Comparison of ENCODE assay signal across 11 mouse cellular contexts in the genomic region with DNA sequence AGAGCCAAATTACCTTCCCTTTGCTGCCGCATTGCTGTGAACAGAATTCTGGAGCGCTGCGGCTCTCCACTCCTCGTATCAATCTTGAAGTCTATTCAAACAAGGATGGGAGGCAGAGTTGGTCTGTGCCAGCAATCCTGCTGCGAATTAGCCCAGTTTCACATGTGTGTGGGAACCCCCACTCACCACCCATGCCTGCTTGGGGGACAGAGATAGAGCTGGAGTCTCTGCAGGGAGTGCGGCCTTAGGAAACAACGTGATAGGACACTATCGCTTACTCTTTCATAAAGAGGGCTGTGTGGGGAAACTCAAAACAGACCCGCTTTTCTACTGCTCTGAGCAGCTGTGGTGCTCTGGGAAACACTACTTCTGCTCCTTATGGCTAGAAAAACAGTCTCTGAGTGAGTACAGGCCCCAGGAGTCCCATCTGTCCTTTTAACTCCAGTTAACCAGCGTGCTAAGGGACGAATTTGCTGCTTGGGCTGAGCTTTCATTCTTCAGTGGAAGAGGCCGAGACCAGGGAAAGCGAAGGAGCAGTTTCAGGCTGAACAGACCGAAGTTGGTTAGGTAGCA.
A peak's percentile ranks its signal among the peaks of the same experiment; 100 is the strongest.
DNase-seq lines count a peak whose midpoint lies in the region; ATAC-seq lines count a peak whose summit lies in the region.
"Had no signal": no experiment of that assay in that cellular context is flagged by ENCODE, and none has a peak within 500 bp of the region (broad histone marks: within the 10 kb centered on the region; RNA-seq: fewer than 3 reads in every experiment).

No protein-coding gene starts in this region.

- DNase-seq in heart, postnatal 36 days, result no peak
- peak; percentile 14 for DNase-seq in Muller cell, postnatal 12 days (ENCODE audit: inconsistent ontology term)
- DNase-seq in cerebellum, adult 9-10 months, result peak; percentile 51
- no peak for DNase-seq in kidney, adult 11 months
- no peak for DNase-seq in midbrain, embryonic 10.5 days (ENCODE audit: low spot score)
- DNase-seq: liver had no signal

- 0 out of 2 replicates have a peak, but pooled peaks cover 6% of the 10 kb centered on the region for H3K4me1 ChIP-seq in heart, embryonic 12.5 days (replicated peaks)
- no peaks in the 10 kb centered on the region; the same call in none of the 2 replicates for H3K4me1 ChIP-seq in hindbrain, embryonic 16.5 days (ENCODE audit: control insufficient read depth, insufficient read depth, low read depth, low read length)
- no peaks in the 10 kb centered on the region for H3K4me1 ChIP-seq in midbrain, embryonic 10.5 days
- H3K4me1 ChIP-seq in forebrain, embryonic 13.5 days, result no peaks in the 10 kb centered on the region

- H3K27me3 ChIP-seq in heart, embryonic 12.5 days (replicated peaks), result no peaks in the 10 kb centered on the region
- no peaks in the 10 kb centered on the region for H3K27me3 ChIP-seq in hindbrain, embryonic 16.5 days (replicated peaks; ENCODE audit: control insufficient read depth, insufficient read depth, low read length)
- H3K27me3 ChIP-seq in midbrain, embryonic 10.5 days (ENCODE audit: low read depth, poor library complexity, severe bottlenecking), result no peaks in the 10 kb centered on the region
- no peaks in the 10 kb centered on the region for H3K27me3 ChIP-seq in forebrain, embryonic 13.5 days

- H3K9ac ChIP-seq in heart, embryonic 12.5 days, result no peak overlapping the region
- no peak overlapping the region for H3K9ac ChIP-seq in hindbrain, embryonic 16.5 days (ENCODE audit: low read depth, low read length)
- H3K9ac ChIP-seq in forebrain, embryonic 13.5 days, result no peak overlapping the region

- WGBS in heart, embryonic 12.5 days, result 53% methylated on average over 14 of the region's 14 CpGs
- 48% methylated on average over 14 of the region's 14 CpGs for WGBS in hindbrain, embryonic 16.5 days
- 70% methylated on average over 14 of the region's 14 CpGs for WGBS in midbrain, embryonic 10.5 days
- WGBS in forebrain, embryonic 13.5 days, result 74% methylated on average over 14 of the region's 14 CpGs

- peaks cover 2% of the 10 kb centered on the region; the same call in 1 of the 2 replicates for H3K9me3 ChIP-seq in heart, embryonic 12.5 days (replicated peaks)
- H3K9me3 ChIP-seq in hindbrain, embryonic 16.5 days (ENCODE audit: control insufficient read depth, low read length), result 0 out of 2 replicates have a peak, but pooled peaks cover 4% of the 10 kb centered on the region
- H3K9me3 ChIP-seq in midbrain, embryonic 10.5 days (replicated peaks), result no peaks in the 10 kb centered on the region
- no peaks in the 10 kb centered on the region for H3K9me3 ChIP-seq in forebrain, embryonic 13.5 days (replicated peaks)

- intact Hi-C loops in heart, postnatal 36 days (cut with DNase I), result no loop called here

- H3K4me3 ChIP-seq in heart, embryonic 12.5 days, result no peak overlapping the region
- no peak overlapping the region for H3K4me3 ChIP-seq in hindbrain, embryonic 16.5 days (ENCODE audit: low read length)
- no peak overlapping the region for H3K4me3 ChIP-seq in midbrain, embryonic 10.5 days
- H3K4me3 ChIP-seq in forebrain, embryonic 13.5 days, result no peak overlapping the region

- ATAC-seq in heart, embryonic 12.5 days (ENCODE audit: insufficient number of reproducible peaks, low FRiP score), result no peak
- peak; percentile 42 for ATAC-seq in hindbrain, embryonic 16.5 days
- ATAC-seq in forebrain, embryonic 13.5 days, result no peak
- ATAC-seq: CD4-positive, CD25-positive, alpha-beta regulatory T cell, adult 4 months had no signal

- H3K4me2 ChIP-seq in heart, embryonic 12.5 days, result no peak overlapping the region
- H3K4me2 ChIP-seq in hindbrain, embryonic 16.5 days (ENCODE audit: low read length), result no peak overlapping the region
- no peak overlapping the region for H3K4me2 ChIP-seq in forebrain, embryonic 13.5 days

- no peaks in the 10 kb centered on the region for H3K36me3 ChIP-seq in heart, embryonic 12.5 days
- H3K36me3 ChIP-seq in hindbrain, embryonic 16.5 days (ENCODE audit: control insufficient read depth, insufficient read depth, low read length), result no peaks in the 10 kb centered on the region
- no peaks in the 10 kb centered on the region for H3K36me3 ChIP-seq in midbrain, embryonic 10.5 days
- no peaks in the 10 kb centered on the region for H3K36me3 ChIP-seq in forebrain, embryonic 13.5 days (ENCODE audit: poor library complexity, severe bottlenecking)

- peak overlapping the region; percentile 28; the same call in 1 of the 2 replicates for H3K27ac ChIP-seq in heart, embryonic 12.5 days (ENCODE audit: poor library complexity, severe bottlenecking)
- peak overlapping the region; percentile 16; the same call in 1 of the 2 replicates for H3K27ac ChIP-seq in hindbrain, embryonic 16.5 days (ENCODE audit: low read depth, low read length)
- H3K27ac ChIP-seq in midbrain, embryonic 10.5 days (replicated peaks), result no peak overlapping the region
- no peak overlapping the region for H3K27ac ChIP-seq in forebrain, embryonic 13.5 days
- H3K27ac ChIP-seq: macrophage had no signal

Comparison
In these comparisons a context has a peak if more than half of its experiments do, and no peak if none do; other contexts are left out.
1. H3K27ac ChIP-seq: peak in heart, embryonic 12.5 days (single experiment) and hindbrain, embryonic 16.5 days (single experiment); none in midbrain, embryonic 10.5 days (single experiment) and forebrain, embryonic 13.5 days (single experiment).
2. DNase-seq: peak in Muller cell, postnatal 12 days (single experiment) and cerebellum, adult 9-10 months (single experiment); none in heart, postnatal 36 days (0 of 2), kidney, adult 11 months (single experiment) and midbrain, embryonic 10.5 days (single experiment).